7 mouse cellular contexts compared by ENCODE assay signal in genomic region chr13:38634800-38635269, GRCm38 (mm10). TPM values are rescaled to one million over a fixed set of nuclear protein-coding genes. Genes with fewer than 3 reads are reported as not detected.
A peak's percentile ranks its signal among the peaks of the same experiment; 100 is the strongest.
DNase-seq lines count a peak whose midpoint lies in the region; ATAC-seq lines count a peak whose summit lies in the region.

Gene Bloc1s5 (minus strand): TSS chr13:38635109.

- H3K27ac ChIP-seq in intestine, embryonic 16.5 days (ENCODE audit: low read length), result peak within 1 kb of the TSS; percentile 68
- H3K27ac ChIP-seq in midbrain, embryonic 11.5 days (ENCODE audit: low read depth, low read length), result no peak within 1 kb of the TSS; the same call in 1 of the 2 replicates

- peak; percentile 95 for ATAC-seq in intestine, embryonic 16.5 days
- ATAC-seq in midbrain, embryonic 11.5 days (ENCODE audit: low FRiP score), result peak; percentile 95

- H3K9me3 ChIP-seq in intestine, embryonic 16.5 days (ENCODE audit: control insufficient read depth, low read length), result no peaks in the 10 kb centered on the region
- H3K9me3 ChIP-seq in midbrain, embryonic 11.5 days (ENCODE audit: control insufficient read depth, low read length), result no peaks in the 10 kb centered on the region

- intact Hi-C loops in gastrocnemius, postnatal 36 days (cut with DNase I), result no loop called here
- intact Hi-C loops in left cerebral cortex, postnatal 36 days (cut with DNase I), result no loop called here

- peak within 1 kb of the TSS; percentile 86 for H3K9ac ChIP-seq in intestine, embryonic 16.5 days (ENCODE audit: low read depth, low read length)
- peak within 1 kb of the TSS; percentile 89 for H3K9ac ChIP-seq in midbrain, embryonic 11.5 days (ENCODE audit: low read length)

- H3K27me3 ChIP-seq in intestine, embryonic 16.5 days (replicated peaks; ENCODE audit: control insufficient read depth, insufficient read depth, low read length), result no peaks in the 10 kb centered on the region
- no peaks in the 10 kb centered on the region for H3K27me3 ChIP-seq in midbrain, embryonic 11.5 days (ENCODE audit: control insufficient read depth, insufficient read depth, low read length)

- no peaks in the 10 kb centered on the region for H3K4me1 ChIP-seq in intestine, embryonic 16.5 days (ENCODE audit: control insufficient read depth, insufficient read depth, low read length)
- H3K4me1 ChIP-seq in midbrain, embryonic 11.5 days (ENCODE audit: control insufficient read depth, insufficient read depth, low read length), result peaks cover 2% of the 10 kb centered on the region; the same call in 1 of the 2 replicates

- no peaks in the 10 kb centered on the region for H3K36me3 ChIP-seq in intestine, embryonic 16.5 days (ENCODE audit: control insufficient read depth, insufficient read depth, low read length)
- no peaks in the 10 kb centered on the region for H3K36me3 ChIP-seq in midbrain, embryonic 11.5 days (ENCODE audit: control insufficient read depth, insufficient read depth, low read length)

- 0% methylated on average over 43 of the region's 44 CpGs for WGBS in intestine, embryonic 16.5 days
- under 1% methylated on average over 44 of the region's 44 CpGs for WGBS in midbrain, embryonic 11.5 days

- peak within 1 kb of the TSS; percentile 77 for H3K4me2 ChIP-seq in intestine, embryonic 16.5 days (ENCODE audit: low read depth, low read length)
- H3K4me2 ChIP-seq in midbrain, embryonic 11.5 days, result peak within 1 kb of the TSS; percentile 74

- peak; percentile 95 for DNase-seq in adrenal gland, adult 2 months
- peak; percentile 95 for DNase-seq in embryo, embryonic 11.5 days (ENCODE audit: low read depth, low spot score)
- DNase-seq in gastrocnemius, postnatal 36 days, result peak; percentile 91 to 92
- DNase-seq in left cerebral cortex, postnatal 36 days (ENCODE audit: low spot score in 2 of 2), result peak; percentile 93
- peak; percentile 99 for DNase-seq in midbrain, embryonic 11.5 days (ENCODE audit: low spot score, missing footprints)
- DNase-seq in skeletal muscle tissue, adult 2 months (ENCODE audit: low read depth, low spot score), result peak; percentile 91

- peak within 1 kb of the TSS; percentile 92 for H3K4me3 ChIP-seq in intestine, embryonic 16.5 days (ENCODE audit: low read length)
- peak within 1 kb of the TSS; percentile 81 for H3K4me3 ChIP-seq in midbrain, embryonic 11.5 days (ENCODE audit: low read depth, low read length)

RNA-seq across cellular contexts. Expression of gene Bloc1s5, which starts in this region (rescaled TPM):
- 10 to 100 TPM; 18.3 to 25.2 TPM for total RNA-seq in adrenal gland, adult 2 months (2021)
- 5.3 and 5.9 TPM in 2 replicates for polyA plus RNA-seq in adrenal gland, adult 2 months (2012; rRNA removed)
- total RNA-seq in gastrocnemius, postnatal 36 days (2021), result 1 to 10 TPM; 6.6 TPM
- polyA plus RNA-seq in intestine, embryonic 16.5 days (2015; fragmentation: Nextera tagmentation; extraction: Ambion mirVana), result 14.5 and 15.5 TPM in 2 replicates
- 10 to 100 TPM; 10.8 to 14.6 TPM for total RNA-seq in left cerebral cortex, postnatal 36 days (2021)
- polyA plus RNA-seq in midbrain, embryonic 11.5 days (2014; fragmentation: Nextera tagmentation; extraction: Ambion mirVana), result 28.6 and 29.5 TPM in 2 replicates
